Mouse (Mus musculus) embryonic stem cell, embryonic (primary cell): ENCODE data around the gene Zfp462.

Experiments
- CTCF ChIA-PET, 4 experiments: fragments of 300-600 bp in 2 of 4; fragments of 350-600 bp in 2 of 4; sonication (Branson Sonifier 250); formaldehyde crosslinking; loops; one replicate each; lab custom pipeline; 2022; ENCODE audit warnings: inconsistent platforms in 2 of 4; lab: Charles Lee
- POLR2A ChIA-PET, 4 experiments: fragments of 300-600 bp in 2 of 4; fragments of 350-600 bp in 2 of 4; sonication (Branson Sonifier 250); formaldehyde crosslinking; loops; one replicate each; lab custom pipeline; 2022; ENCODE audit warnings: antibody characterized with exemption in 4 of 4, inconsistent platforms in 1 of 4; lab: Charles Lee

Gene Zfp462

GRCm38 (mm10) chr4:55047266-55047665 is 102.4 kb downstream of the Zfp462 start:
- CTCF ChIA-PET, result no interaction called here
- POLR2A ChIA-PET, result interaction anchor here in 2 of 4 experiments (1.2 to 4.4 kb wide), 7 partner anchors 17 to 89 kb away, joined by 3 to 25 read pairs (median 6); no protein-coding TSS in a partner anchor

DNA sequence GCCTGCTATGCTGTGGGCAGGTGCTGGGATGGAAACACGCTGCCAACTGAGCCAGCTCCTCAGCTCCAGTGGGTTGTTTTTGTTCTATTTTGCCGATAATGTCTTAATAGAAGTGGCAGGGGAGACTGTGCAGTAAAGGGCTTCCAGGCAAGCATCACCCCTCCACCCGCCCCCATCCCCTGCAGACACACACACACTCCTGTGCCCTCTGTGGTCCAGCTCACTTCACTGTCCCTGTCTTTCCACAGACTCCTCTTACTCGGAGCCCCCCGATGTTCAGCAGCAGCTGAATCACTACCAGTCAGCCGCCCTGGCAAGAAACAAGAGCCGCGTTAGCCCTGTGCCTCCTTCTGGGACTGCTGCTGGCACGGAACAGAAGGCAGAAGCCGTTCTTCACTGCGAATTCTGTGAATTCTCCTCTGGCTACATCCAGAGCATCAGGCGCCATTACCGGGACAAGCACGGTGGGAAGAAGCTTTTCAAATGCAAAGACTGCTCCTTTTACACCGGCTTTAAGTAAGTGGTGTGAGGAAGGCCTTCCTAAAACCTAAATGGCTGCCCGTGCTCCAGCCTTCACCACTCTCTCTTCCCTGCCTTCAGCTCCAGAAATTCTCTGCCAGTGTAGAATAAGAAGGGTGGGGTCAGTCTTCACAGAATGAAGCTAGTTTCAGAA is 105.2 kb downstream of the Zfp462 start:
- POLR2A ChIA-PET, result interaction anchor here (0.5 to 5.8 kb wide), 56 partner anchors 8 to 414 kb away, joined by 3 to 56 read pairs (median 4); partner anchors contain the start of gene Zfp462 (in 2 of the 4)

GRCm38 (mm10) chr4:55051345-55051744 is 106.5 kb downstream of the Zfp462 start:
- CTCF ChIA-PET, result no interaction called here
- POLR2A ChIA-PET, result interaction anchor here in 3 of 4 experiments (0.6 to 5.8 kb wide), 34 partner anchors 11 to 310 kb away, joined by 3 to 56 read pairs (median 5); partner anchors contain the start of gene Zfp462 (in 1 of the 3)

More for the DNA sequence above, 105.2 kb downstream of the Zfp462 start:
- CTCF ChIA-PET, result interaction anchor here in 3 of 4 experiments (0.6 to 1.4 kb wide), 3 partner anchors 10 to 62 kb away, joined by 3 to 4 read pairs (median 3); no protein-coding TSS in a partner anchor

- POLR2A ChIA-PET, result interaction anchor here in 3 of 4 experiments (0.7 to 5.8 kb wide), 28 partner anchors 8 to 104 kb away, joined by 3 to 56 read pairs (median 4); no protein-coding TSS in a partner anchor
- CTCF ChIA-PET, result interaction anchor here in 2 of 4 experiments (0.6 to 1.0 kb wide), 3 partner anchors 22 to 188 kb away, joined by 3 to 5 read pairs (median 5); no protein-coding TSS in a partner anchor
Observed at GRCm38 (mm10) chr4:55052686-55053085, 107.8 kb downstream of the Zfp462 start.

GRCm38 (mm10) chr4:55057666-55058455 is 113.0 kb downstream of the Zfp462 start:
- POLR2A ChIA-PET, result interaction anchor here in 2 of 4 experiments (0.7 to 2.4 kb wide), 3 partner anchors 8 to 1265 kb away, joined by 3 to 9 read pairs (median 4); no protein-coding TSS in a partner anchor
- CTCF ChIA-PET, result interaction anchor here in 1 of 4 experiments (0.6 kb wide), 1 partner anchor 88 kb away, joined by 3 read pairs; no protein-coding TSS in a partner anchor

GRCm38 (mm10) chr4:55058901-55059300 is 114.1 kb downstream of the Zfp462 start:
- CTCF ChIA-PET, result no interaction called here
- POLR2A ChIA-PET, result interaction anchor here in 1 of 4 experiments (2.4 kb wide), 1 partner anchor 9 kb away, joined by 9 read pairs; no protein-coding TSS in a partner anchor

GRCm38 (mm10) chr4:55066341-55067170 is 121.7 kb downstream of the Zfp462 start:
- ChIA-PET POLR2A (interaction anchor here in 3 of 4 experiments (0.6 to 1.8 kb wide), 8 partner anchors 11 to 141 kb away, joined by 3 to 5 read pairs (median 4); no protein-coding TSS in a partner anchor), CTCF (no interaction called here)

DNA sequence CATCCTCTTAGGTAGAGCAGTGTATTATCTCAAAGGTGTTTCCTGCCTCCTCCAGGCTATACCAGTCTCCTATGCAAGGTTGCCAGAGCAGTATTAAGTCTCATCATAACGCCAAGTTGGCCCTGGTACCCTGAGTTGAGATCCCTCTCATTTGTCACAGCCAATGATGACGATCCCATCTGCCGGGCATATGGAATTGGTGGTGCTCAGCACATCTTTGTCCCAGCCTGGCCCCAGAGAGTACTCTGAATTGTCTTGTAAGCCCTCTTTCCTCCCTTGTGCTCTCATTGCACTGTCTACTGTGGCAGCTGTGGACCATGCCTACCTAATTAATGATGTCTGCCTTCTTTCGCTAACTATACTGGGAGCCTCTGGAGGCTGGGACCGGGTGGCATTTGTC is 126.7 kb downstream of the Zfp462 start:
- POLR2A ChIA-PET, result interaction anchor here in 2 of 4 experiments (0.6 to 1.5 kb wide), 3 partner anchors 21 to 132 kb away, joined by 3 to 8 read pairs (median 4); no protein-coding TSS in a partner anchor
- CTCF ChIA-PET, result no interaction called here

GRCm38 (mm10) chr4:55077133-55077889 is 132.5 kb downstream of the Zfp462 start:
- ChIA-PET POLR2A (interaction anchor here in 3 of 4 experiments (0.6 to 4.1 kb wide), 8 partner anchors 14 to 107 kb away, joined by 3 to 14 read pairs (median 4); no protein-coding TSS in a partner anchor), CTCF (interaction anchor here in 1 of 4 experiments (1.1 kb wide), 1 partner anchor 44 kb away, joined by 4 read pairs; no protein-coding TSS in a partner anchor)

- ChIA-PET CTCF (interaction anchor here in 1 of 4 experiments (1.1 kb wide), 1 partner anchor 43 kb away, joined by 4 read pairs; no protein-coding TSS in a partner anchor), POLR2A (interaction anchor here in 3 of 4 experiments (0.6 to 4.1 kb wide), 10 partner anchors 12 to 108 kb away, joined by 3 to 14 read pairs (median 3); no protein-coding TSS in a partner anchor)
Observed at GRCm38 (mm10) chr4:55077902-55078716, 133.3 kb downstream of the Zfp462 start.

GRCm38 (mm10) chr4:55079056-55079455 is 134.2 kb downstream of the Zfp462 start:
- POLR2A ChIA-PET, result interaction anchor here in 2 of 4 experiments (1.1 to 4.1 kb wide), 5 partner anchors 26 to 74 kb away, joined by 3 to 14 read pairs (median 3); no protein-coding TSS in a partner anchor
- CTCF ChIA-PET, result no interaction called here

- CTCF ChIA-PET, result no interaction called here
- POLR2A ChIA-PET, result interaction anchor here in 3 of 4 experiments (0.6 to 1.4 kb wide), 6 partner anchors 11 to 1021 kb away, joined by 3 to 4 read pairs (median 3); partner anchors contain the start of gene Zfp462 (in 1 of the 3)
Observed at GRCm38 (mm10) chr4:55084080-55084688, 139.3 kb downstream of the Zfp462 start.

DNA sequence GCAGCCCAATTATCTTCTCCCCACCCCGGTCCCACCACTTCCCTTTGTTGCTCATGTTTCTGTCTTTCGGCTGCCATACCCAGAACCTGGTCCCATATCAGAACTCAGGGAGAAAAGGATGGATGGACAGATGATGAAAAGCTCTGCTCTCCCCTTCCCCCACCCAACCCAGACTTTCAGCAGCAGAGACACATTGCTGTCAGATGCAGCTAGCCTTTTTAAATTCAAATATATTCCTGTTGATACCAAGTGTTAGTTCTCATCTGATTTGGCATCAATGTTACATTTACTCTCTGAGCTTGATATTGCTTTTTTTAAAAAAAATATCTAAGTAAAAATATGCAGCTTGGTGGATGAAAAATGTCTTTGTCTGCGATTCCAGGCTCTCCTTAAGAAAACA is 143.3 kb downstream of the Zfp462 start:
- POLR2A ChIA-PET, result interaction anchor here in 2 of 4 experiments (0.6 to 1.6 kb wide), 4 partner anchors 17 to 1016 kb away, joined by 3 to 4 read pairs (median 3); no protein-coding TSS in a partner anchor

DNA sequence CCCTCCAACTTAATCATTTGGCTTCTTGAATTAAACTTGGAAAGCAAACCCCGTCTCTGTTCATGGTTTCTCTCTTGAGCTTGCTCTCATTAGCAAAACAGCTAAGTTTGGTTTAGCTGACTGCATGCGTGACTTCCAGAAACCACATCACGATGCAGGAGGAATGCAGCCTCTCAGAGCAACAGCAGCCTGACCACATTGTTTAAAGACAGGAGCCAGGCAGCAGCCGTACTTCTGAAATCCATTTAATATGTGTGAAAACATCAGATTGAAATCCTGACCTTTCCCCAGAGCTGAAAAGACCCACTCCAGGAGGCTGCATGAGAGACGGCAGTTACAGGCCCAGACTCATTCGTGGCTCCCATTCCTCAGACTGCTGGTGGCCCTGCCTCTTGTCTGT is 144.1 kb downstream of the Zfp462 start:
- ChIA-PET CTCF (no interaction called here), POLR2A (interaction anchor here in 2 of 4 experiments (0.5 to 1.3 kb wide), 5 partner anchors 13 to 716 kb away, joined by 3 to 5 read pairs (median 3); no protein-coding TSS in a partner anchor)

More for the DNA sequence above, 143.3 kb downstream of the Zfp462 start:
- CTCF ChIA-PET, result no interaction called here

GRCm38 (mm10) chr4:55097157-55097556 is 152.3 kb downstream of the Zfp462 start:
- CTCF ChIA-PET, result no interaction called here

More at GRCm38 (mm10) chr4:55097157-55097556, 152.3 kb downstream of the Zfp462 start:
- POLR2A ChIA-PET, result no interaction called here
